Mouse (Mus musculus) kidney, adult 18-20 months (tissue): ENCODE results near the gene Wdr11.

ENCODE experiments used
- DNase-seq: peaks from one replicate; pipeline ENCODE4 v3.0.0; 2021

Wdr11 gene

DNA sequence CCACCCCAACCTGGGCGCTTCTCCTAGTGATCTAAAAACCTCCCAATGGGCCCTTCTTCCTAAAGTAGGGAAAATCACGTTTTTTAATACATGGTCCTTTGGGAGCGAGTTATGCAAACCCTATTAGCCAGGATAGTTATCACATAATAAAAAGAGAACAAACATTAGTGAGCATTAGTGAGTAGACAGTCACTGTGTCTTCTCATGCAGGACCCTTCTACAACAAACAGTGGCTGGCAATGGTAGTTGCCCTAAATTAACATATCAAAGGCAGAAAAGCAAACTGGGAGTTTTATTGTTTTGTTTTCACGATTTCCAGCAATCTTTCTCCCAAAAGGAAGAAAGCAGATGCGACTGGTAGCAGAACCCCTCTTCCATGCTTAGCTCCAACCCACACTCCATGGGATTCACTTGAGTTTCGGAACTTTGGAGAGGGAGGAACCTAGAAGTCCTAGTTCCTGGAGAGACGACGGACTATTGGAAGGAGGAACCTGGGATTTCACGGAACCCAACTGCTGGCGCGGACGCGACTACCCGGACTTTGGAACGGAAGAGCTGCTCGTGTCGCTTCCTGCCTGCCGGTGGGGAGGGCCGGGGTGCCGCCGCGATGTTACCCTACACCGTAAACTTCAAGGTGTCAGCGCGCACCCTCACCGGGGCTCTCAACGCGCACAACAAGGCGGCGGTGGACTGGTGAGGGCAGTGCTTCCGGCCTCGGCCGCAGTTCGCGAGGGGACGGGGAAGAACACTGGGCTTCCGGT lies at the start of gene Wdr11:
TSS of gene Wdr11 (plus strand) at position 493 of the 761 bp plus-strand sequence.
- DNase-seq: peak; percentile 87

DNA sequence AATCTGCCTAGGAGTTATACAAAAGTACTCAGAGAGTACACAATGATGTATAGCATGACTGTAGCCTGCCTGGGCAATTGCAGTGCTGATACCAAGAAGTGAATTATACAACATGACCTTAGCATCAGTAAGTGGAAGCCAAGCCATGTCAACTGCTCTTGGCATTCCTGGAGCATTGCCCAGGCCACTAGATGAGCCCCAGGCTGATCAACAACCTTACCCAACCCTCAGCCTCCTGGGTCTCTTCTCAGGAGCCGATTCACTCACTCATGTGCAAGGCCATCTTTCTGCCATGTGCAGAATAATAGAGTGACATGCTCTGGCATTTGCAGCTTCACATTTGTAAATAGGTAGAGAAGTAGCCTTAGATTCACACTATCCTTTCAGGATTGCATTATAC lies 24.1 kb upstream of the Wdr11 start:
- no peak for DNase-seq

DNA sequence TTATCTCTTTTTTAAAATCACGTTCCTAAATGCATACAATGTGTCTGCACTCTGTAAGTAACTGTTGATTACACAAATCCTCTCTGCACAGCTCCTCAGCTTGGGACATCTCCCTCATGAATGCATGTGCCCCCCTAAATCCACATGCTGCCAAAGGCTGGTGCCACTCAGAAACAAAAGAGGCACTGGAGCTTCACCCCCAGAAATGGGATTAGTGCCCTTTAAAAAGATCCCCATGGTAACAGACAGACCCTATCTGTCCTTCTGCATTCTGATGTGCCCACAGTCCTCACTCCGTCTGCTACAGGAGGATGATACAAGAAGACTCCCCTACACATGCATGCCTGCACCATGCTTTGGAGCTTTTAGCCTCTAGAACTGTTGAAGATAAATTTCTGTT lies 23.3 kb upstream of the Wdr11 start:
- DNase-seq: no peak

DNA sequence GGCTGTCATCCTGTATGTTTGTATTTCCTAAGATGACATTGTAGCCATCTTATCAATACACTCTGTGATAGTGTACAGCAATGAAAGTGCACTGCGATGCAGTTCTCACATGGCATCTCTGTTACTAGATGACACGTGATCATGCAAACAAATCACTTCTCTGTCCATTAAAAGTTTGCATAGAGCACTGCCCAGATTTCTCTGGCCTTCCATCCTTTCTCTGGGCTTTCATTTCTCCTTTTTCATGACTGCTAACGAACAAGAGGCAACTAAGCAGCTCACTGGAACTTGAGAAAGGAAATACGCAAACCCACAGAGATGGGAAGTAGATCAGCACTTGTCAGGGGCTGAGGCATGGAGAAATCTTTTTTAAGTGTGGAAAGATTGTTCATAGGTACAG lies 17.2 kb upstream of the Wdr11 start:
- no peak for DNase-seq

DNA sequence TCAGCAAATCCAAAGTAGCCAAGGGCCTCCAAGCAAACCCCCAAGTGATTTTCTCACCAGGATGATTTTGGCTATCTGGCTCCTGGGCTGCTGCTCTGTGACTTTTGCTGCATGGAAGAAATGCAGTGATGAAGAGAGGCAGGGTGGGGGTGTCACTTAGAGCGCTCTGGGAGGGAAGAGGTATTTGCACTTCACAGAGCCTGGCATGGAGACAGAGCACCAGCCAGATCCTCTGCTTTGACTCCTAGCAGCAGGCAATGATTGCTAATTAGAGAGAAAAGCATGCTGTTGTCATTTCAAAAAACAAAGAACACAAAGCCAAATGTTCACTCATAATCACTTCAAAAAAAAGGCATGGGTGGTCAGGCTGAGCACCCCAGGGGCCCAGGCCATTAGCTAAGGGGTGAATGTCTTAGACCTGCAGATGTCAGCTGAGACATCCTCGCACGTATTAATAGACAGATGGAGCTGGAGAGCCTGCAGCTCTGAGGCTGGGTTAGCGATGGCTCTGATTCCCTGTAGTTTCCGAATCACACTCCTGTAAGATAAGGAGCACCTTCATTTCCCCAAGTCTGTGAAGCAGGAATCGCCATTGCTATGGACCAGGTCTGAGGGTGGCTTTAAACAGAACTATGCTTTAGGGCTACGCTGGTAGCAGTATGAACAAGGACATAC lies 16.4 kb upstream of the Wdr11 start:
- no peak for DNase-seq

DNA sequence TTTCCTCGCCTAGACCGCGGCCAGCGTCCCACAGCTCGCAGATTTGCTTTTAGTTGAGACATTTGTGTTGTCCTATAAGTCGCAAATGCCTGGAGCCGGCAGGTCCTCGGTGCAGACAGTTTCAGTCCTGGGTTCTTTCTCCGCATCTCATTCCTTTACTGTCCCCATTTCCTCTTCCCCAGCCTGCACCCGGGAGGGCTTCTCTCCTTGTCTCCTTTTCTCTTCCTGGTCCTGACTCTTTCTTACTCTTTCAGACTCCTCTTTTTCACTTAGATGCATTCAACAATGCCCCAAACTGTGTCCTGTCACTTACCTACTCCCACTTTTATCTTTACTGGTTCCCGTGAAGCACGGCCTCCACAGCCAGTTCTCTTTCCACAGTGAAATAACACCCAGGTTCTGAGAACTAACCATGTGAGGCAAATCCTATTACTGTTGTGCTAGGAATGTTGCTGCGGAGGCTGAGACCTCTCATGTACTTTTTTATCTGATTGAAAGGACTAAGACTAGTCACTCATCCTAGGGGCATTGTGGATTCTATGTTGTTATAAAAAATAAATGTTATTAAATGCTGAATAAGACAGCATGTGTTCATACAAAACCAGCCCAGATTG lies 576 bp downstream of the Wdr11 start:
- no peak for DNase-seq

DNA sequence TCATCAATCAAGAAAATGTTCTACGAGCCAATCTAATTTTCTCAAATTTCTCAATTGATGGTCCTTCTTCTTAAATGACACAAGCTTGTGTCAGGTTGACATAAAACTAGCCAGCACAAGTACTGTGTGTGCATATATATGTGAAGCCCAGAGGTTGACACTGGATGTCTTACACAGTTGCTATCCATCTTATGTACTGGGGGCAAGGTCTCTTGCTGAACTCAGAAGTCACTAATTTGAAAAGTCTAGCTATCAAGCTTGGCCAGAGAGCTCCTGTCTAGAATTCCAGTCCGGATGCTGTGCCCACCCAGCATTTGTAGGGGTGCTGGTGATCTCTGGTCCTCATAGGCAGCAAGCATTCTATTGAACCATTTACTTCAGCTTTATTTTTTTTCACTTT lies 5.5 kb downstream of the Wdr11 start:
- no peak for DNase-seq

DNA sequence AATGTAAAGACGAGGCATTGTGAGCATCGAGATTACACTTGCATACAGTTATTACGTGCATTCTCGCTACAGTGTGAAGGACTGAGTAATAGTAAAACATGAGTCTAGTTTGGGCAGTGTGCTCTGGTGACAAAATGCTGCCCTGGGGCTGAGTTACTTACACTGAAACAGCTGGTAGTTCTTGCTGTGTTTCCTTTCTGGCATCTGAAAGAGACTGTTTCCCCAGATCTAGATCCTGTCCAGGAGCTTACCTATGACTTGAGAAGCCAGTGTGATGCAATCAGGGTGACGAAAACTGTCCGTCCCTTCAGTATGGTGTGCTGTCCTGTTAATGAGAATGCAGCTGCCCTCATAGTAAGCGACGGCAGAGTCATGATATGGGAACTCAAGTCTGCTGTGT lies 14.6 kb downstream of the Wdr11 start:
- no peak for DNase-seq

DNA sequence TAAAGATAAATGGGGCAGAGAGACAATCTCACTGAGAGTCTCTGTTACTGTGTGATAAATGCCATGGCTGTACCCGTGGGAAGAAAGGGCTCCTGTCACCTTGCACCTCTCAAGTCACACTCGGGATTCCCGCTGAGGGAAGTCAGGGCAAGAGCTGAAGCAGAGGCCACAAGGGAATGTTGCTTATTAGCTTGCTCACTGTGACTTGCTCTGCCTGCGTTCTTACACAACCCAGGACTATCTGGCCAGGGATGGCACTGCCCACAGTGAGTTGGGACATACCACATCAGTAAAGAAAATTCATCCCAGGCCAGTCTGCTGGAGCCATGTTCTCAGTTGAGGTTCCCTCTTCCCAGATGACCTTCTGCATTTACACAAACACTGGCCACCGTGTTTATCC lies 29.5 kb downstream of the Wdr11 start:
- DNase-seq: no peak

DNA sequence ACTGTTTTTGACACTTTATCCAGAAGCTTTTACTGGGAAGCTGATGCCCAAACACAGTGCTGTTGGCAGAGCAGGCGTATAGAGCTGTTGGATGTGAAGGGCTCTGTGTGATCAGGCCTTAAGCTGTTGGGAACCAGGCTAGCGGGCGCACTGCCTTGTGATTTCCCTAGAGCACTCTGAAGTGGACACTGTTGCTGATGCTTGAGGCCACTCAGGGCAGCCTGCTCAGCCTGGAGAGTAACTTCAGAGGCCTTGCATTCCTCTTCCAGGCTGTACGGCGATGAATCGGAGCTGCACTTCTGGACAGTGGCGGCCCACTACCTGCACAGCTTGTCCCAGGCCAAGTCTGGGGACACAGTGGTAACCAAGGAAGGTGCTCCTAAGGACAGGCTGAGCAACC lies 38.7 kb downstream of the Wdr11 start:
- no peak for DNase-seq

DNA sequence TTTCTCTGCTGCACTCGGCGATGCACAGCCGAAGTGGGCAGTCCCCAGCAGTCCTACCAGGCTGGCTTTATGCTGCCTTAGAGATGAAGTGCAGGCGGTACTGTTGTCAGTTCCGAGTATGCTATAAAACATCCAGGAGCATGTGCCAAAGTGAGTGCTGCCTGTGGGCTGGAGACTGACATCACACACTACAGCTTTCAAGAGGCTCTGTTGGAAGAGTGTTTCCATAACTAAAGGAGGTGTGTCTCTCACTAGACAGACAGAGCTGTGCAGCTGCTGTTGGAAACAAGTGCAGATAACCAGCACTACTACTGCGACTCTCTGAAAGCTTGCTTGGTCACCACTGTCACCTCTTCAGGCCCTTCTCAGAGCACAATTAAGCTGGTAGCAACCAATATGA lies 39.8 kb downstream of the Wdr11 start:
- DNase-seq: no peak

DNA sequence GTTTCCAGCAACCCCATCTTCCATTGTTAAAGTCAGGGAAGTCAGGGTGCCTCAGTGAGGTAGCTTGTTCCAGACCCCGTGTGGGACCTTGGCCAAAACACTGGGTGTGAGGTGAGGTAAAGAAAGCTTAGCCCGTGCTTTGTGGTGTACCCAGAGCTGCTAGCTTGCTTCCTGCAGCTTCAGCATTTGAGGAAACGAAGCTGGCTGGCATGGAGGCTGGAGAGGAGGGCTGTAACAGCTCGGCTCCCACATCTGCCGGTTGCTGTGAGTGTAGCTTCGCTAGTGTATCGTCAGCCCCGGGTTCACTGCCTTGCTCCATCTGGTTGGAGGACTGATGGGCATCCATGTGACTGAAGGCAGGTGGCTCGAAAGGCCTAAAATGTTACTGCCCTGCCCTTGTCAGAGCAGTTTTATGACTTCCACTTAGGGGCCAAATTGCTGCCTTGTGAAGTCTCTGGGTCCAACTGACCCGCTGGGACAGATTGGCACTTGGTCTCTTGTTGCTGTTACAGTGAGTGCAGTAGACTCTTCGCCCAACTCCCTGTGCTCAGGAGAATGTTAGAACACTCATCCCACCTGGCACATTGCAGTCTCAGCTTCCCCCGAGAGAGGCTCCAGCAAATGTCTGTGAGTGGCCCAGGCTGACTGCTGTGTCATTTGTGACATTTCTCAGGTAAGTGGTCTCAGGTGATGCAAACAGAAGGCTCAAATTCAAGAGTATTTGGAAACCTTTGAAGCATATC lies 44.4 kb downstream of the Wdr11 start:
- no peak for DNase-seq

DNA sequence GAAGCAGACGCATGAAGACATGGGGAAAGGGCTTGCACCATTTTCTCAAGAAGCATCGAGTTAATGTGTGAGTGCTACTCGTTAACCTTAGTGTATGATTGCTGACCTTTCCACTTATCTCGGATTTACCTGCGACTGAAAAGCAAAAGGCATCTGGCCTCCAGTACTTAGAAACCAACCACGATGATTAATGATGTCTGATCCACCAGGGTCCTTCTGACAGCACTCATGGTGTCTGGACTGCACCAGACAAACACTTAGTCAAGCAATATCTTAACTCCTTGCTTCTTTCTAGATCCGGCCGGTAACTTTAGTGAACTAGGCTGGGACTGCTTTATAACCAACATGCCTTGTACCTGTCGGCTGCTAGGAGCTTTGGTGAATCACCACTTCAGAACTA lies 45.3 kb downstream of the Wdr11 start:
- no peak for DNase-seq

DNA sequence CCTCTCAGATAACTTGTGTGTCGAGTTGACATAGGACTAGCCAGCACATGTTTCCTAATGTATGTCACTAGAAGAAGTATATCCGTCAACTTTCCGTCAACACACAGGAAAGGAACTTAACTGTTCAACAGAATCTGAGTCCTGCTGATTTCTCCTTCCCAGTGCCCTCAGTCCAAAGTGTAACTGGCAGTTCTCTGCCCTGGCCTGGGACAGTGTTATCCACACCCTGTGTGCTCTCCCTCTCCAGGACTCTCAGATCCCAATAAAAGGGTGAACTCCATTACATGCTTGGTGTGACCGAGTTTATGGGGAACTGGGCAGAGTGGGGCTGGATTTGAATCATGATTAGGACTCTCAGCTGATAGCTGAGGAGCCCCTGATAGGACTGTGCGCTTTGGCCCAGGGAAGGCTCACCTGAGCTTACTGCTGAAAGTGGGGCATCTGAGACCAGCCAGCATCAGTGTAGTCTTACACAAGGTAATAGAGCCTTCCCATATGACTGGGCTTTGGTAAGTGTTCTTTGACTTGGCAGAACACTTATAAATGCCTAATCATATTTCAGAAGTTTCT lies 46.3 kb downstream of the Wdr11 start:
- no peak for DNase-seq

DNA sequence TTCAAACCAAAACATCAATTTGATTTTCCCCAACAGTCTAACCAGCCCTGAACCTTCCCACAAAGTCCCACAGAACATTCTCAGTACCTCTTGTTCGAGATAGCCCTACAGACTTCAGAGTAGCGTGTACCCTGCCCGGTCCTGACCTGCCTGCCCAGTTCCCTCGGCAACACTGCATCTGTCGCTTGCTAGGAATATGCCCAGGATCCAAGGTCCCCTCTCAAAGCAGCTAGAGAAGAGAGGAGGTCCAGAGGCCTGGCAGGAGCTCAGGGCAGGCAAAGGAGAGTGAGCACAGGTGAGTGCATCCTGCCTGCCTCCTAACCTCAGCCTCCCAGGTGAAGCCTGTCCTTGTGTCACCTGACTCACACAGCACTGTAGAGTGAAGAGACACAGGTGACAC lies 47.3 kb downstream of the Wdr11 start:
- no peak for DNase-seq

DNA sequence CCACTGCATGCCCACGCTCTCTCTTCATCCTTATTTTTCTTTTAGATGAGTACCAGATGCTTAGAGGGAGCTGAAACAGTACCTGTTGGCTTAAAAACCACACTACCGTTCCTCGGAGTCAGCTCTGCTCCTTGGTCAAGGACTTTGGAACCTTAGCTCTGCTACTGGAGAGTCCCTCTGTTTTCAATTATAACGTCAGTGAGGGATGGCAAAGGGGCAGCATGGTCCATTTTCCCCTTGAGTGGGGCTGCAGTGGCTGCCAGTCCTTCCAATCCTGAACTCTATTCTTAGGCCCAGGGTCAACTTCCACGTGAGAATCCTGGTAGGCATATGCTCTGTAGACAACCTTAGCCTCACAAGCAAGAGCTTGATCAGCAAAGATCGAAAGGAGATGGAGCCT lies 48.2 kb downstream of the Wdr11 start:
- DNase-seq: no peak

DNA sequence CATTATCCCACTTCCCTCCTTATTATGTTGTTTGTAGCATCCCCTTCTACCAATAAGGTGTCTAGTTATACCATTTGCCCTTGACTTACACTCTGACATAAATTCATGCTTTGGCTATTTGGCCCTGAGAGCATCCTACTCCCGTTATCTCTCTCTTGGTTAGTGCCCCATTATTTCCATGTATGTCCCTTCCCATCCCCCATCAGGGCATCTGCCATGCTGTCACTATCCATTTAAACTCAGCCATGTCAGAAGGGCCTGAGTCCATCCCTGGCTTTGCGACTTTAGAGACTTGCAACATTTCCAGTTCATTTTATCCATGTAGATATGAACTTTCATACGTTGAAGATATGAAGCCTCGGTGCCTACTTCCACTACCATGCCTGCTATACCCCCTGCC lies 51.6 kb downstream of the Wdr11 start:
- no peak for DNase-seq

DNA sequence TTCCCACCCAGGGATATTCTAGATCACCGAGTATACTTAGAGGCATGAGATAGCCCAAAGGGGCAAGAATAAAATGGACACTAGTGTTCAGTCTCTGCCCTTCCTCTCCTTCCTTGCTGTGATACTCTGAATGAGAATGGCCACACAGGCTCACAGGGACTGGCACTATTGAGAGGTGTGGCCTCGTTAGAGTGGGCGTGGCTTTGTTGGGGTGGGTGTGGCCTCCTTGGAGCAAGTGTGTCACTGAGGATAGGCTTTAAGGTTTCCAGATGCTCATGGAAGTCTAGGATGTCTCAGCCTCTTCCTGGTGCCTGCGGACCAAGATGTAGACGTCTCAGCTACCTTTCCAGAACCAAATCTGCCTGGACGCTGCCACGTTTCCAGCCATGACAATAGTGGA lies 56.1 kb downstream of the Wdr11 start:
- no peak for DNase-seq

DNA sequence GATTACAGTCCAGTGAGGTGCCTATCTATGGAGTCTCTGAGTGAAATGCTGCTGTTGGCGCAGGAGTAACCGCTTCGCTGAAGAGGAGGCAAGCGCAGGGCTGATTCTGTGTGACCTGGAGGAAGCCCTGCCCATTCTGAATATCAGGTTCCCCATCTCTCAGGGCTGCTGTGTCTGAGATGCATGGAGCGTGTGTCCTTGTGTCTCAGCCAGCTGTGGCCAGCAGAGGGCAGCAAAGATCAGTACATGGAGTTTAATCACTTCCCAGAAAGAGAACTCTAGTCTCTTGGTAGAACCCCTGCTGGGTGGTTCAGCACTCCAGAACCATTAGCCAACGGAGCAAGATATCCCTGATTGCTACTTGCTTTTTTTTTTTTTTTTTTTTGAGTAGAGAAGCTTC lies 57.3 kb downstream of the Wdr11 start:
- DNase-seq: peak; percentile 87

DNA sequence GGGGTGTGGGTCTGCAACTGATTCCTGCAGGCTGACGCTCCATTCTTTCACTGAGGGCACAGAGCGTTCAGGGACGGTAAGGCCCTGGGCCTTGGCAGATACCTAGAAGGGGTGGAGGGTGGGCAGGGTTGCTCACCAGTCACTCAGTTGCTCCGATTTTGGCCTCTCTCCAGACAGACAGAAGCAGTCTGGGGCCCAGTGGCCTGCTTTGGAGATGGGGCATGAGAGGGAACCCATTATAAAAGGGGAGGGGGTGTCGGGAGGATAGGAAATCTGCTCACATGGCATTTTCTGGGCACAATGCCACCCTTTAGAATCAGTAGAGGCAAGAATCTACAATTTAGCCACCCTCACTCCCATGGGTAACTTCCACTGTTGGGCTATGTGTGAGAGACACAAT lies 59.1 kb downstream of the Wdr11 start:
- DNase-seq: no peak

DNA sequence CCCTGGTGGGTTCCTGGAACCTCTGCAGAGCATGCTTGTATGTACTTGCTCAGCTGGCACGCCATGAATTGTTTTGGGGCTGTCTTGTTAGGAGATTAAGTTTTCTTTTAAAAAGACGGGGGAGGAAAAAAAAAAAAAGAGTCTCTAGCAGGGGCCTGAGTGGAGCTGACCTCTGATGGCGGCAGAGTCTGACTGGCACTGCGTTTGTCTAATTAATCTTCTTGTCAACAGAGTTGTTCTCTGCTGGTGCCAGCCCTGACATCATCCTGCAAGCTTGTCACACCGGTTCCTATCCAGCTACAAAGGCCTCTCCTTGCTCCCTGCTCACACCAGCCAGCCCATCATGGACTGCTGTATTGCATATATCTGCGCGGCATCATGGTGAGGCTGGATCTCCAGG lies 60.1 kb downstream of the Wdr11 start:
- DNase-seq: no peak

DNA sequence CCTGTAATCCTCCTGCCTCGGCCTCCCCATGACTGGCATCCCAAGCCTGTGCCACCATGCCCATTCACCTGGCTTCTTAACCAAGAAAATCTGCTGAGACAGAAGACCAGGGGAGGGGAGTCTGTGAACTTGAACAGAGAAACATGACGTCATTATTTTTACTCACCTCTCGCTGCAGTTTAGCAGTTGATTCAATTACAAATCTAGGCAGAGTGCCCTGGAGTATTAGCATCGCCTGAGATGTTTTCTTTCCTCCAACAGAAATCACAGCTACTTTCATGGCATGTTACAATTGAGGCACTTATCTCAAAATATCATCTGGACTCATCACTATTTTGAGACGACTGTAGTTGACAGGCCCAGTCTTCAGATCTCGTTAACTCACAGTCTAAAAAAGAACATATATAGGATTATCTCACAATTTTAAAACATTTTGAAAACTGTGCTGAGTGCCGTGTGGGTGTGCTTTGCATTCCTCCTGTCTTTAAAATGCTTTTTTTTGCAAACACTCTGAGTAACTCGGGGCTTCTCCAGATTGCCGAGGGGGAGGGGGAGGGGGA lies 61.3 kb downstream of the Wdr11 start:
- DNase-seq: no peak

DNA sequence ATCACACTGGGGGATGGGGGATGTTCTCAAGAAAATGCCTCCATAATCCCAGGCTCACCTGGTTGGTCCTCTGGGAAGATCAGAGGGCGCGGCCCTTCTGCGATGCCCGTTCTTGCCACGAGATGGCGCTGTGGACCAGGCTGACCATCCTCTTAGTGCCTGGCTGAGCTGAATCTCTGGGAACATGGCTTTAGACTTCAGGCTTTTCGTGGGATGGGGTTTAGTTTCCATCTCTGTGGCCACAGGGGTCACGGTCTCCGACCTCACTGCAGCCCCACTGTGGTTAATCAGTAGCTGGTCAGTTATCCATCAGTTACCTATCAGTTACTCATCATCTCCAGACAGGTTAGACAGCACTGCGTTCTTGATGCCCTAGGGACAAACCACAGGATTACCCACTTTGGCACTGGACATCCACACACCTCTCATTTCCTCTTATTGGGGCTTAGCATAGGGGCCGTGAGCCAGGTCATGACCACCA lies 62.2 kb downstream of the Wdr11 start:
- DNase-seq: peak; percentile 85
